Mouse (Mus musculus) bone marrow macrophage, adult 2 months (primary cell): Measurements from ENCODE around the gene Unc13c.

Experiments
- CTCF ChIP-seq: IDR thresholded peaks from 2 replicates; pipeline ENCODE4 v1.5.1; 2012; ENCODE audit warnings: low read depth, mild to moderate bottlenecking, low read length, moderate library complexity
- POLR2A ChIP-seq: IDR thresholded peaks from 2 replicates; pipeline ENCODE4 v1.6.1; 2012; ENCODE audit warnings: mild to moderate bottlenecking, low read depth, low read length, borderline replicate concordance

GRCm38 (mm10) chr9:73681580-73681979 is 287.2 kb downstream of the Unc13c start:
- TF ChIP-seq CTCF (no peak), POLR2A (no peak)
